Mouse (Mus musculus): Measurements from ENCODE around the gene 3110040N11Rik. TPM values are rescaled to one million over a fixed set of nuclear protein-coding genes. Genes with fewer than 3 reads are reported as not detected.

The 3110040N11Rik gene
- polyA plus RNA-seq, 1 experiment from 2014 or later: 49.8 TPM

DNA sequence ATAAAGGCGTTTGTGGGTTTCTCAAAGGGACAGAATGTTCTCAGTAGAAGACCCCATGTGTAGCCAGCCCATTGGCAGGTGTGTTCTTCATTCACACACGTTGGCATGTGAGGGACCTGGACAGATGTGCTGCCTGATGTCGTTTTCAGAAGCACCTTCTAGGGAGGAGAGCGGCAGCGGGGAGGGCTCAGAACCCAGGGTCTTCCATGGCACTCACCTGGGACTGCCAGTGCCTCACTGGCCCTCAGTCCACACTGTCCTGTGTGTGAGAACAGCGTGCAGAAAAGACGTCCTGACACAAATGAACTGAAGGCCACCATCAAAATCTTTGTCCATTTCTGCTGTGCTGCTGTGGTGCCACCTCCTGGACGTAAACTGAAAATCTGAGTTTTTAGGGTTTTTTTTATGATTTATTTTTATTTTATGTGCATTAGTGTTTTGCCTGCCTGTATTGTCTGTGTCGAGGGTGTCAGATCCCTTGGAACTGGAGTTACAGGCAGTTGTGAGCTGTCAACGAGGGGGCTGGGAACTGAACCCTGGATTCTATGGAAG, 11.5 kb downstream of the 3110040N11Rik start:
- Histone ChIP-seq H3K27me3 (no peaks in the 10 kb centered on the region), H3K4me1 (replicated peaks) (no peaks in the 10 kb centered on the region), H3K36me3 (peaks cover 34% of the 10 kb centered on the region), H3K27ac (replicated peaks) (no peak overlapping the region), H3K4me3 (no peak overlapping the region), H3K9ac (no peak overlapping the region), H3K4me2 (no peak overlapping the region), H3K9me3 (no peaks in the 10 kb centered on the region)
- WGBS: 69% methylated on average over 10 of the region's 10 CpGs
- ATAC-seq (ENCODE audit: low FRiP score, low read depth): no peak; the same call in 1 of the 2 replicates

DNA sequence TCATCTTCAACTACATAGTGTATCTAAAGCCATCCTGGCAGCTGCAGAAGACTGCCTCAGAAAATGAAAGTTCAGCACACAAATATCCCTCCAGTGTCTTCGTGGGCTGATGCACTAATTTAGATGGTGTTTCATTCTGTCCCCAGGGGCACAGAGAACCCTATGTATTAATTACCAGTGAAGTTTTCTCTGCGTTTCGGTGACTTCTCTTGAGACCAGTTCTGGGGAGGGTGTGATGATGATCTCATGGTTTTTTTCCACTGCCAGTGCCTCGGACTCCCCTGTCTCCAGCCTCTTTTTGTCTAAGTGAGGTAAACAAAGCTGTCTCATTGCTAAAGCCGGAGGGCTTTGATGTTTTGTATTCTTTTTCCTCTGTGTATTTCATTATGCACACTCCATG, 14.0 kb downstream of the 3110040N11Rik start:
- H3K4me1 ChIP-seq (replicated peaks): no peaks in the 10 kb centered on the region
- H3K4me3 ChIP-seq: no peak overlapping the region
- no peaks in the 10 kb centered on the region for H3K27me3 ChIP-seq
- no peak overlapping the region for H3K27ac ChIP-seq (replicated peaks)
- H3K9me3 ChIP-seq: no peaks in the 10 kb centered on the region
- 53% methylated on average over 5 of the region's 5 CpGs for WGBS
- no peak for ATAC-seq (ENCODE audit: low FRiP score, low read depth)
- H3K36me3 ChIP-seq: peaks cover 15% of the 10 kb centered on the region
- no peak overlapping the region for H3K9ac ChIP-seq
- no peak overlapping the region for H3K4me2 ChIP-seq

DNA sequence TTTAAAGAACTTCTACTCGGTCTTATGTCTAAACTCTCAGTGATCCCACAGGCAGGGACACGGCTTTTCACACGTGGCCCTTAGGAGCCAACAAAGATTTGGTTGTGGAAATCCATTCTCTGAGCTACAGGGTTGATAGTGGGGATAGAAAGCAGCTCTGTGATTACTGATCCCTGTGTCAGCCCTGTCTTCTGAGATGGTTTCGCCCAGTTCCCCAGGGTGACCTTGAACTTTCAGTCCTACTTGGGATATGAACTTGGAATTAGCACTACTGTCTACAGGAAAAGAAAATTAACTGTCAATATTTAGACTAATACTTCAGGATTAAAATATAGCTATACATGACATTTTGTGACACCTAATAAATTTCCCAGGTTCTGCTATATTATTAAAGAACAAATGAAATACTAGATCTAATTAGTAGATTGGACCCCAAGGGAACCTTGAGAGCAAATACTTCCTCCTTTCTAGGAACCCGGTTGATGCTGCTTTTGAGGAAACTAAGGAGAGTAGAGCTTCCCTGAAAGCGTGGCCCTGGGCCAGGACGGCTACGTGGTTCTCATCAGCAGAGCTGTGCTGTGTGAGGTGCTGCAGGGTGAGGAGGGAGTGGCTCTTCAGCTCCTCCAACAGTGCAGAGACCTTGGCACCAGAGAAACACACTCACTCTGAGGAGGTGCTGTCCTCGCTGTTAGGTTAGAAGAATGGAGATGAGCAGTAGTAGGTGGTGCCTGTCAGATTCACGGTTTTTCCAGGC, 16.3 kb downstream of the 3110040N11Rik start:
- no peak; the same call in 1 of the 2 replicates for ATAC-seq (ENCODE audit: low FRiP score, low read depth)
- Histone ChIP-seq H3K27ac (replicated peaks) (no peak overlapping the region), H3K4me2 (no peak overlapping the region), H3K9me3 (no peaks in the 10 kb centered on the region), H3K4me1 (replicated peaks) (no peaks in the 10 kb centered on the region), H3K27me3 (no peaks in the 10 kb centered on the region), H3K4me3 (no peak overlapping the region), H3K9ac (no peak overlapping the region), H3K36me3 (peaks cover 6% of the 10 kb centered on the region; the same call in 1 of the 2 replicates)
- 78% methylated on average over 10 of the region's 10 CpGs for WGBS

DNA sequence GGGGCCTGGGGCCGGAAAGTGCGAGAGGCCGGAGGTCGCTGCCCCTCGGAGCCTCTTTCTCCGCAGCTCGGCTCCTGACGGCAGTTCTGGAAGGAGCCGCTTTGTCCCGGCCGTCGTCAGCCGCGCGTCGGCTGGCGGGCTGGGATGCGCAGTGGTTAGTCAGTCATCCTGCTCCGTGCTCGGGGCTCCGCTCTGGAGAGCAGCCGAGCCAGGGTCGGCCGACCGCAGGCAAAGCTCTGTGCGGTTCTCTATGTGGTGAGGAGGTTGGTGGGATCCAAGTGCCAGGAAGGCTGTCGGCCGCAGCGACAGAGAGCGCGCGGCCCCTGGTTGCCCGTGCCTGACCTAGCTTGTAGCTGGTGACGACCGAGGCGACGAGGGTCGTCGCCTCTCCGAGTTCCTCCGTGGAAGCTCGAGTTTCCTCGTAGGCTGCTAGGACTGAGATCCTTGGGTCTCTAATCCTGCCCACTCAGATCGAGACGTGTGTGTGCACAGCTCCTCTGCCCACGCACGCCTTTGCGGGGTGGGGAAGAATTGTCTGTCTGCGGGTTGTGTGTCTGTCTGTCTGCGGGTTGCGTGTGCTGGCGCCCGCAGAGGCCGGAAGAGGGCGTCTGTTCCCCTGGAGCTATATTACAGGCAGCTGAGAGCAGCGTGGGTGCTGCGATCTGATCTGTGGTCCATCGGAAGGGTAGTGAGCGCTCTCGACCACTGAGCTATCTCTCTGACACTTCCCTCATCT, 26.0 kb downstream of the 3110040N11Rik start:
- ATAC-seq (ENCODE audit: low FRiP score, low read depth): peak; percentile 85
- Histone ChIP-seq H3K4me2 (peak overlapping the region; percentile 92), H3K9ac (peak overlapping the region; percentile 89), H3K27me3 (no peaks in the 10 kb centered on the region), H3K4me1 (replicated peaks) (peaks cover 27% of the 10 kb centered on the region), H3K4me3 (peak overlapping the region; percentile 100), H3K9me3 (no peaks in the 10 kb centered on the region), H3K36me3 (no peaks in the 10 kb centered on the region), H3K27ac (replicated peaks) (peak overlapping the region; percentile 92)
- 2% methylated on average over 52 of the region's 60 CpGs for WGBS

DNA sequence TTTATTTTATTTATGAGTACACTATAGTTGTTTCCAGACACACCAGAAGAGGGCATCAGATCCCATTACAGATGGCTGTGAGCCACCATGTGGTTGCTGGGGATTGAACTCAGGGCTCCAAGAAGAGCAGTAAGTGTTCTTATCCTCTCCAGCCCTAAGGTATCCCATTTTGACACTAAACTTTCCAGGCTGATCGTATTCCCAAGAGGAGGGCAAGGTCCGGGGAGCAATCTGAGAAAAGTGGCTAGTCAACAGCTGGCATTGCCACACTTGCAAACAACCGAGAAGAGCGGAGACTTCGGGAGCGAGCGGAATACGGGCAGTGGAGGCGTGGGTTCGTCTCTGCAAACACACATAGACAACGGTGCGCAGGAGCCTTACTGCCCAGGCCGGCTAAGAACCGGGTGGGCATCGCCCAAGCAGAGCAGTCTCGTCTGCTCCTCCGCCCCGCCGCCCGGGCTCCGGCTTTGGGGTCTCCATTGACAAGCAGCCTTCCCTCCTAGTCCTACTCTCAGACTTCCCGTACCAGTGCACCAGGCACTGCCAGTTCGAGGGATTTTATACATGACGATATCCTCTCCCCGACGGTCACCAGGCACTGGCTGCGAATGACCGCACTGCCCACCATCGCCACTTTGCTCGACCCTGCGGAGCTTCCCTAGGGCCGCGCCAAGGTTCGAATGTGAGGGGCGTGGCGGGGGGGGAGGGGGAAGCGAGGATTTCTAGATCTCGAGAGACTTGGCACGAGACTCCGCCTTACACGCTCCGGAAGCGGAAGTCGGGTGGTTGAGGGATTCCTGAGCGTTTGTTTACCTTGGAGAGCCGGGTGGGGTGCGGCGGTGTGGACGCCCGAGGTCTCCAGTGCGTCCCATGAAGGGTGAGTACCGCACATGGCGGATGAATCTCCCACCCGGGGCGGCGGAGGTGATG, 26.8 kb downstream of the 3110040N11Rik start, which contains the start of gene Ramac:
Ramac (plus strand) TSS at position 746 of the 930 bp plus-strand sequence.
- peak; percentile 97 for ATAC-seq (ENCODE audit: low FRiP score, low read depth)
- Histone ChIP-seq H3K27ac (replicated peaks) (peak within 1 kb of the TSS; percentile 92), H3K4me3 (peak within 1 kb of the TSS; percentile 100), H3K9ac (peak within 1 kb of the TSS; percentile 89), H3K4me1 (replicated peaks) (peaks cover 27% of the 10 kb centered on the region), H3K27me3 (no peaks in the 10 kb centered on the region), H3K36me3 (no peaks in the 10 kb centered on the region), H3K4me2 (peak within 1 kb of the TSS; percentile 92), H3K9me3 (no peaks in the 10 kb centered on the region)
- under 1% methylated on average over 55 of the region's 56 CpGs for WGBS

DNA sequence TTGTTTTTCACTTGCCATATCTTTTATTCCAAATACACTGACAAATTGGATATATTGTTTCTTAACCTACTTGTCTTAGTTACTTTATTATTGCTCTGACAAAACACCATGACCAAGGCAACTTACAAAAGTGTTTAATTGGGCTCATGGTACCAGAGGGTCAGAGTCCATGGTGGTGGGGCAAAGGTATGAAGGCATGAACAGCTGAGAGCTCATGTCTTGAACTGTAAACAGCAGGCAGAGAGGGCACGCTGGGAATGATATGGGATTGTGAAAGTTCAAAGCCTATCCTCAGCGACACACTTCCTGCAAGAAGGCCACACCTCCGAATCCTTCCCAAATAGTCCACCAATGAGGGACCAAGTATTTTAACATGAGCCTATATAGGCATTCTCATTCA, 41.3 kb downstream of the 3110040N11Rik start:
- H3K27me3 ChIP-seq: no peaks in the 10 kb centered on the region
- no peak overlapping the region for H3K4me3 ChIP-seq
- 94% methylated on average over 3 of the region's 3 CpGs for WGBS

DNA sequence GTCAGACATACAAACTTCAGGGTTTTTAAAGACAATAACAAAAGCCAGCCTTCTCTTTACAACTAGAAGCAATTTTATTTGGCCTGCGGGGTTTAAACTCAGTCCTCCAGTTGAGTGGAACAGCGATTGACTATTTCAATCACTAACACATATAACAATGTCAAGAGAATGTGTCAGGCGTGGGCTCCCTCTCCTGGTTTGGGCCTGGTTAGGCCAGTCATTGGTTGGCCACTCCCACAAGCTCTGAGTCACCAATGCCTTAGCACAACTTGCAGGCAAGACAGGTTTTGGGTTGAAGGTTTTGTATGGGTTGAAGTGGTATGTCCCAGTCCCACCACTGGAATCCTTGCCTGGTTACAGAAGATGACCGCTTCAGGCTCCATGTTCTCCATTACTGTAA, 45.1 kb downstream of the 3110040N11Rik start:
- Histone ChIP-seq H3K36me3 (no peaks in the 10 kb centered on the region), H3K27ac (replicated peaks) (no peak overlapping the region), H3K4me3 (no peak overlapping the region), H3K9ac (no peak overlapping the region), H3K4me2 (no peak overlapping the region), H3K4me1 (replicated peaks) (no peaks in the 10 kb centered on the region), H3K27me3 (no peaks in the 10 kb centered on the region), H3K9me3 (no peaks in the 10 kb centered on the region)
- ATAC-seq (ENCODE audit: low FRiP score, low read depth): no peak
- 83% methylated on average over 4 of the region's 4 CpGs for WGBS

More for the DNA sequence above, 41.3 kb downstream of the 3110040N11Rik start:
- H3K4me1 ChIP-seq (replicated peaks): no peaks in the 10 kb centered on the region
- ATAC-seq (ENCODE audit: low FRiP score, low read depth): no peak
- H3K36me3 ChIP-seq: no peaks in the 10 kb centered on the region
- H3K9ac ChIP-seq: no peak overlapping the region
- no peak overlapping the region for H3K4me2 ChIP-seq
- no peak overlapping the region for H3K27ac ChIP-seq (replicated peaks)
- H3K9me3 ChIP-seq: no peaks in the 10 kb centered on the region

DNA sequence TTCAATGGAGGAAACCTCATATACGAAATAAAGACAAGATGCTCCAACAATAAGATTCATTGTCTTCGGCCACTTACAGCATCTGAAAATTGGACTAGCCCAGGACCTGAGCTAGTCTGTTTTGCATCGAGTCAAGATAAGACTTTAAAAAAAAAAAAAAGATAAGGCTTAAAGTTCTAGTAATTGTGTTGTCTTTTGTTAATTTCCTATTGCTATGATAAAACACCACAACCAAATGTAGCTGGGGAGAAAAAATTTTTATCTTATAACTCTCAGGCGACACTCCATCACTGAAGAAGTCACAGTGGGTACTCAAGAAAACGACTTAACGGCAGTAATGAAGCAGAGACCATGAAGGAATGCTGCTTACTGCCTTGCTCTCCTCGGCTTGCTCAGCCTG, 49.3 kb downstream of the 3110040N11Rik start:
- 93% methylated on average over 7 of the region's 7 CpGs for WGBS
- no peak overlapping the region for H3K27ac ChIP-seq (replicated peaks)
- H3K9me3 ChIP-seq: no peaks in the 10 kb centered on the region
- H3K4me1 ChIP-seq (replicated peaks): no peaks in the 10 kb centered on the region
- ATAC-seq (ENCODE audit: low FRiP score, low read depth): no peak
- no peaks in the 10 kb centered on the region for H3K36me3 ChIP-seq
- H3K9ac ChIP-seq: no peak overlapping the region
- no peak overlapping the region for H3K4me2 ChIP-seq
- no peaks in the 10 kb centered on the region for H3K27me3 ChIP-seq
- H3K4me3 ChIP-seq: no peak overlapping the region

DNA sequence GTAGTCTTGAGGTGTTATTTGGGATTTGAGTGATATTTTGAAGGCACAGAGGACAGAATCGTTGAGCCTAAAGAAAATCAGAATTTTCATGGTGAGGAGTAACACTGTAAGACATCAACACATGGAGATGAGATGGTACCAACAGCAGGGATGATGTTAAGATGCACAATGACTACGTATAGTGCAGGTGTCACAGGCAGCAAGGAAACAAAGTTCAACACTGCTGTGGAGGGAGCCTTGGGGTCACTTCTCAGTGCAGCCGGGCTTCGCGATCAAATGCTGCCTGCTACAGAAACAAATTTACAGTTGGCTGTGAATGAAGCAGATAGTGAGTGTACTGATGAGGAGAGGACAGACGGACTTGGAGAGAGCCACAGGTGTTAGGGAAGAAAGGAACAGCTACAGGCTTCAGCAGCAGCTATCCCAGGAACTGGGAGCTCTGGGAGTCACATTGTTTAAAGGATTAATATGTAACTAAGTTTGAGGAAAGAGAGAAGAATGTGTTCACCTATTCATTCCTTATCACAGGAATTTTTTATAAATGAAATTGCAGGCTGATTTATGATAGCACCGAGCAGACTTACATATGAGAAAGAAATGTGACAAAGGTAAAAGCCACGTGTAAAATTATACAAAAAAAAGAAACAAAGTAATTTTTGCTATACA, 50.4 kb downstream of the 3110040N11Rik start:
- 84% methylated on average over 8 of the region's 8 CpGs for WGBS
- ATAC-seq (ENCODE audit: low FRiP score, low read depth): no peak
- H3K27me3 ChIP-seq: no peaks in the 10 kb centered on the region
- H3K9me3 ChIP-seq: no peaks in the 10 kb centered on the region
- no peaks in the 10 kb centered on the region for H3K36me3 ChIP-seq
- no peak overlapping the region for H3K4me3 ChIP-seq
- H3K4me1 ChIP-seq (replicated peaks): no peaks in the 10 kb centered on the region
- no peak overlapping the region for H3K4me2 ChIP-seq
- H3K9ac ChIP-seq: no peak overlapping the region
- H3K27ac ChIP-seq (replicated peaks): no peak overlapping the region

DNA sequence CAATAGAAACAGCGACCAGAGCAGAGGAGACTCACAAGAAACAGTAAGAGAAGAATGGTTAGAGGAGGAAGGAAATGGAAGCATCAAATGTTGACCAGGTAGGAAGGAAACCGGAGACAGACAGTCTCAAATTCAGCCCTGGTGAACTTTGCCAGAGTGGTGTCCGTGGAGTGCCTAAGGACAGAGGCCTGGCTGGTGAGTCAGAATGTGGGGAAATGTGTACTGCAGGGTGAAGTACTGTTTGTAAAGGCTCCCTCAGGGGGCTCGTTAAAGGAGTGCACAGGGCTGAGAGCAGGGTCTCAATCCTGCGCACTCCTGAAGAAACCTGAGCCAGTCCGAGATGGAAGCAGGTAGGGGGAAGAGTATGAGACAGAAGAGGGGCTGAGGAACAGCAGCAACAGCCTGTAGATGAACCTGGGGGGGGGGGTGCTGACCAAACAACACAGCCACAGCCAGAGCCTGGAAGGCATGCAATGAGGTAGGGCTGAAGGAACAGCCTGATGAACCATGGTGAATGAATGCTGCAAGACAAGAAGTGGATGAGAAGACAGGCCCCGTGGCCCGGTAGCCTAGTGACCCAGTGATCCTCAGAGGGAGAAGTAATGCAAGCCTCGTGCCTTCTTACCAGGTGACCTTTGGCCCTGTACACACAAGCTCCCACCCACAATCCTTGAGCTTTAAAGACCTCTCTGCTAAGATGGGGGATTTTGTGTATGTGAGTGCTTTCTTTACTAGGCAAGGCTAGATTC, 53.8 kb downstream of the 3110040N11Rik start:
- no peak for ATAC-seq (ENCODE audit: low FRiP score, low read depth)
- Histone ChIP-seq H3K9ac (no peak overlapping the region), H3K4me1 (replicated peaks) (no peaks in the 10 kb centered on the region), H3K27ac (replicated peaks) (no peak overlapping the region), H3K9me3 (no peaks in the 10 kb centered on the region), H3K4me2 (no peak overlapping the region), H3K36me3 (no peaks in the 10 kb centered on the region), H3K27me3 (no peaks in the 10 kb centered on the region), H3K4me3 (no peak overlapping the region)
- 71% methylated on average over 9 of the region's 9 CpGs for WGBS
